Mouse (Mus musculus): ENCODE measurements at regions not wholly inside any gene's neighbourhood (a gene's known extent, or its start where the extent isn't known, plus 50 kb on each side); places are given as distances from the start of the nearest gene placed in this dataset.

GRCm38 (mm10) chr9:61158192-61158770, 213.9 kb upstream of the Tle3 start:
- no peak for TF ChIP-seq CHD2 (IDR thresholded peaks at IDR 0.05; ENCODE audit: low read depth, low read length)
- TF ChIP-seq MAFK (IDR thresholded peaks at IDR 0.05; ENCODE audit: insufficient read depth, low read depth, low read length): no peak

Measured in ES-E14 (cell line).